Mouse (Mus musculus) liver, embryonic 11.5 days (tissue): ENCODE measurements around the gene Pmvk. TPM values are rescaled to one million over a fixed set of nuclear protein-coding genes. Genes with fewer than 3 reads are reported as not detected.
"Not testable (repeated sequence)": the region's sequence is repeated elsewhere in the genome, so short reads cannot be mapped to it uniquely, and the experiment has no call there.

ENCODE experiments used
- ATAC-seq: fragments of 200-750 bp; cut with Nextera tagmentation; replicated peaks from 2 replicates; pipeline ENCODE4 v1.8.0; 2017; ENCODE audit warnings: moderate number of reproducible peaks, mild to moderate bottlenecking, moderate TSS enrichment, moderate library complexity; ENCODE audit not compliant: low FRiP score
- DNase-seq: peaks from one replicate; pipeline ENCODE4 v3.0.0-alpha.2; 2017; ENCODE audit warnings: low spot score
- H3K27ac ChIP-seq: fragments of 300-500 bp; sonication (generic); 2 replicates; pipeline ENCODE4 v1.5.1; 2014; ENCODE audit warnings: mild to moderate bottlenecking, low read depth, low read length, control low read depth
- H3K27me3 ChIP-seq: fragments of 300-500 bp; sonication (generic); replicated peaks from 2 replicates; pipeline ENCODE4 v1.6.1; 2014; ENCODE audit warnings: low read length, mixed read lengths; ENCODE audit not compliant: control insufficient read depth, insufficient read depth
- H3K36me3 ChIP-seq: fragments of 300-500 bp; sonication (generic); 2 replicates; pipeline ENCODE4 v1.6.1; 2014; ENCODE audit warnings: mild to moderate bottlenecking, low read length, moderate library complexity, mixed read lengths; ENCODE audit not compliant: control insufficient read depth, insufficient read depth
- H3K4me1 ChIP-seq: fragments of 300-500 bp; sonication (generic); replicated peaks from 2 replicates; pipeline ENCODE4 v1.6.1; 2014; ENCODE audit warnings: low read length, mixed read lengths; ENCODE audit not compliant: control insufficient read depth, insufficient read depth
- H3K4me2 ChIP-seq: fragments of 300-500 bp; sonication (generic); 2 replicates; pipeline ENCODE4 v1.6.1; 2014; ENCODE audit warnings: mild to moderate bottlenecking, control low read depth, moderate library complexity
- H3K4me3 ChIP-seq: fragments of 300-500 bp; sonication (generic); 2 replicates; pipeline ENCODE4 v1.5.1; 2014; ENCODE audit warnings: low read depth, low read length, control low read depth
- H3K9ac ChIP-seq: fragments of 300-500 bp; sonication (generic); 2 replicates; pipeline ENCODE4 v1.6.1; 2014; ENCODE audit warnings: low read depth, low read length, control low read depth
- H3K9me3 ChIP-seq: fragments of 300-500 bp; sonication (generic); 2 replicates; pipeline ENCODE4 v1.6.1; 2016; ENCODE audit warnings: low read length, inconsistent platforms, mixed read lengths; ENCODE audit not compliant: control insufficient read depth
- WGBS: fragments of 180-500 bp; shearing (Covaris S2); extraction: QIAGEN DNeasy Blood & Tissue Kit; methylation state at CpG from one replicate; pipeline ENCODE4 v1.1.7; 2014; 5-methylcytosine and 5-hydroxymethylcytosine counted together
- polyA plus RNA-seq: library from polyadenylated mRNA; unstranded; fragments of >200 nt; fragmentation: Nextera tagmentation; extraction: Ambion mirVana; gene quantifications from 2 replicates; pipeline ENCODE4 v1.2.1, GENCODE M21; 2014

The Pmvk gene
- polyA plus RNA-seq, 1 experiment from 2014 or later, result 58.0 TPM

DNA sequence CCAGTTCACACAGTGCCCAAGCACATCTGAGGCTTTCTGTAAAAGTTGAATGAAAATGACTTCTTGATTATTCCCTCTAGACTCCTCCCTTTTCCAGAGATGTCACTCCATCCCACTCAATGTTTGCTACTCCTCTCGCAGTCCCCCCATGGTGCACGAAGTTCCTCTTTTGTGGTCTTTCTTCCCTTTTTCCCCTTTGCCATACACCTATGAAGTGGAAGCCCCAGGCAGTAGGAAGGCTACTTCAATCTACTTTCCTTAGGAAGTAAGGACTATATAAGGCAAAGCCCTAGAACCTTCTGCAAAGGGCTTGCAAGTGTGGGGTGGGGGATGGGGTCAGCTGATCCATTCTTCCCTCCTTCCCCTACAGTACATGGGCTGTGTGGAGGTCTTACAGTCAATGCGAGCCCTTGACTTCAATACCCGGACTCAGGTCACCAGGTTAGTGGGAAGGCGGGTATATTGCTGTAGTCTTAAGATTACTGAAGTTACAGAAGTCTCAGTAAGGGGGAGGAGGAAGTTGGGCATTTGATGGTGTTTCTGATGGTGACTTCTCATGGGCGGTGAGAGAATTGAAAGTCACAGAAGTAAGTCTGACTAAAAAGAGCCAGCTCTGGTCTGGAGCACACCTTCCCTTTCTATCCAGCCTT lies 31.7 kb upstream of the Pmvk start:
- Histone ChIP-seq H3K9ac (peak overlapping the region; percentile 78), H3K4me2 (peak overlapping the region; percentile 98), H3K9me3 (no peaks in the 10 kb centered on the region), H3K4me1 (peaks cover 57% of the 10 kb centered on the region), H3K36me3 (peaks cover 10% of the 10 kb centered on the region), H3K4me3 (peak overlapping the region; percentile 64), H3K27me3 (no peaks in the 10 kb centered on the region), H3K27ac (peak overlapping the region; percentile 91; the same call in 1 of the 2 replicates)
- DNase-seq, result no peak
- 58% methylated on average over 6 of the region's 6 CpGs for WGBS
- no peak for ATAC-seq

DNA sequence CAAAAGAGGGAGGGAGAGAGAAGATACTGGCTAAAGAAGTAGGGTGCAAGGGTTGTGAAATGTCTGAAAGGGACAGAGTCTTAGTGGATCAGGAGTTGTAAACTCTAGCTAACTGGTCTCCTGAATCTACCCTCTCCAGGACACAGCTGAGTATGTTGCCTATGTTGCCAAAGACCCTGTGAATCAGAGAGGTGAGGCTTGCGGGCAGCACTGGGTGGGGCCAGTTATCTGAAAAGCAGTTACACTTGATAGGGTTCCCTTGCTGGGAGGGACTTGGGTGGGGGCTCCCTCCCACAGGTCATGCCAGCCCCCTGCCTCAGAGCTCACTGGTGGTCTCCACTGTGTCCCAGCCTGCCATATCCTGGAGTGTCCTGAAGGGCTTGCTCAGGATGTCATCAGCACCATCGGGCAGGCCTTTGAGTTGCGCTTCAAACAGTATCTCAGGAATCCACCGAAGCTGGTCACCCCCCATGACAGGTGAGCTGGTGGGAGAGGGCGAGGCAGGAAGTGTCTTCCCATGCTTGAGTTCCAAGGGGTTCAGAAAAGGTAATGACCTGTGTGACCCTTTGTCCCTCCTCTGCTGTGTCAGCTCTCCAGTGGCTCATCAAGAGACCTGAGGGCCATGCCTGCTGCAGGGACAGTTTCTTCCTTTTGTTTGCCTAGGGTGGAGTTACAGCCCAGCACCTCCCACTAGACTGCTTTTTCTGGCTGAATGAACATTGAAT lies 29.8 kb upstream of the Pmvk start:
- Histone ChIP-seq H3K4me3 (peak overlapping the region; percentile 64), H3K36me3 (peaks cover 14% of the 10 kb centered on the region), H3K4me1 (peaks cover 57% of the 10 kb centered on the region), H3K27ac (peak overlapping the region; percentile 82), H3K9me3 (no peaks in the 10 kb centered on the region), H3K9ac (peak overlapping the region; percentile 4; the same call in 1 of the 2 replicates), H3K27me3 (no peaks in the 10 kb centered on the region), H3K4me2 (peak overlapping the region; percentile 98)
- ATAC-seq (peak; percentile 40), DNase-seq (no peak)
- WGBS, result 73% methylated on average over 5 of the region's 5 CpGs

DNA sequence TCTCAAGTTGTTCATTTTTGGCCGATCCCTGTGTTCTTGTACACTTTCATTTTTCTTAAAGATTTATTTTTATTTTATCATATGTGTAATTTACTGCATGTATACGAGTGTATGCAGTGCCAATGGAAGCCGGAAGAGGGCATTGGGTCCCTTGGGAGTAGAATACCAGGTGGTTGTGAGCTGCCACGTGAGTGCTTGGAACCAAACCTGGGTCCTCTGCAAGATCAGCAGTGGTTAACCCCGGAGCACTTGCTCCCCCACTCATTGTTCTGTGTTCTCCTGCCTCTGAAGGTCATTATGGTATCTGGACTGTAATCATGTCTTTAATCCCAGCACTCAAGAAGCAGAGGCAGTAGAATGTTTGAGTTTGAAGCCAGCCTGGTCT lies 29.2 kb upstream of the Pmvk start:
- Histone ChIP-seq H3K27ac (peak overlapping the region; percentile 82), H3K9ac (peak overlapping the region; percentile 10), H3K9me3 (no peaks in the 10 kb centered on the region), H3K4me3 (peak overlapping the region; percentile 64), H3K4me2 (peak overlapping the region; percentile 98), H3K4me1 (peaks cover 53% of the 10 kb centered on the region), H3K27me3 (no peaks in the 10 kb centered on the region), H3K36me3 (peaks cover 14% of the 10 kb centered on the region)
- ATAC-seq (no peak), DNase-seq (no peak)
- WGBS, result 84% methylated on average over 5 of the region's 5 CpGs

DNA sequence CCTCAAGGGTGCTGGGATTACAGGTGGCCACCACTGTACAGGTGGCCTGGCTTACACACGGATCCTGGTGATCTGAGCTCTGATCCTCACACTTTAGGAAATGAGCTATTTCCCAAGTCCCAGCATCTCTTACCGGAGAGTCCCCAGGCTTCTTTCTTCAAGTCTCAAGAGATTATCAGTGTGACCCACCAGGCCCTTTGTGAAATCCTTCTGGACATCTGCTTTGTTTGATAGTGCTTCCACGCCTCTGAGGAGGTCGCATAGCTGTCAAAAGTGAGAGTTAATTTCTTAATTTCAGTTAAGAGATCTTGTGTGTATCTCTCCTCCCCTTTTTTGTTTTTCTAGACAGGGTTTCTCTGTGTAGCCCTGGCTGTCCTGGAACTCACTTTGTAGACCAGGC lies 28.5 kb upstream of the Pmvk start:
- 40% methylated on average over 4 of the region's 4 CpGs for WGBS
- DNase-seq (no peak), ATAC-seq (peak; percentile 22; the same call in 1 of the 2 replicates)
- Histone ChIP-seq H3K9ac (peak overlapping the region; percentile 57), H3K27ac (peak overlapping the region; percentile 82), H3K9me3 (no peaks in the 10 kb centered on the region), H3K36me3 (peaks cover 14% of the 10 kb centered on the region), H3K4me3 (peak overlapping the region; percentile 64), H3K4me2 (peak overlapping the region; percentile 98), H3K4me1 (peaks cover 52% of the 10 kb centered on the region), H3K27me3 (no peaks in the 10 kb centered on the region)

DNA sequence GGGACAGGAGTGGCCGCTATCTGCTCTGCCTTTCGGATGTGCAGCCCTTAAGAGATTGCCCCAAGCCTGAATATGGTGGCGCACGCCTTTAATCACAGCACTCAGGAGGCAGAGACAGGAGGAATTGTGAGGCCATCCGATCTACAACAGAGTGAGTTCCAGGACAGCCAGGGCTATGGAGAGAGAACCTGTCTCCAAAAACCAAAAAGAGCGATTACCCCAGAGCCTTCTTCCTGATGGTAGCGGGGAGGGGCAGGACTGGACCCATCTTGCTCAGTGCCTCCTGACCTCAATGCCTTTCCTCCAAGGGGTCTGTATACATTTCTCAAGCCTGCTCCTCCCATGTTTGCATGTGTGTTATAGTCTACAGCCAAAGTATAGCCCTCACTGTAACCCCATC lies 25.3 kb upstream of the Pmvk start:
- DNase-seq, H3K4me3 ChIP-seq, ATAC-seq, H3K9ac ChIP-seq, H3K27me3 ChIP-seq, H3K9me3 ChIP-seq, H3K27ac ChIP-seq, H3K4me2 ChIP-seq: not testable (repeated sequence)
- peaks cover 29% of the 10 kb centered on the region for H3K36me3 ChIP-seq
- 91% methylated on average over 7 of the region's 7 CpGs for WGBS
- H3K4me1 ChIP-seq, result peaks cover 33% of the 10 kb centered on the region

DNA sequence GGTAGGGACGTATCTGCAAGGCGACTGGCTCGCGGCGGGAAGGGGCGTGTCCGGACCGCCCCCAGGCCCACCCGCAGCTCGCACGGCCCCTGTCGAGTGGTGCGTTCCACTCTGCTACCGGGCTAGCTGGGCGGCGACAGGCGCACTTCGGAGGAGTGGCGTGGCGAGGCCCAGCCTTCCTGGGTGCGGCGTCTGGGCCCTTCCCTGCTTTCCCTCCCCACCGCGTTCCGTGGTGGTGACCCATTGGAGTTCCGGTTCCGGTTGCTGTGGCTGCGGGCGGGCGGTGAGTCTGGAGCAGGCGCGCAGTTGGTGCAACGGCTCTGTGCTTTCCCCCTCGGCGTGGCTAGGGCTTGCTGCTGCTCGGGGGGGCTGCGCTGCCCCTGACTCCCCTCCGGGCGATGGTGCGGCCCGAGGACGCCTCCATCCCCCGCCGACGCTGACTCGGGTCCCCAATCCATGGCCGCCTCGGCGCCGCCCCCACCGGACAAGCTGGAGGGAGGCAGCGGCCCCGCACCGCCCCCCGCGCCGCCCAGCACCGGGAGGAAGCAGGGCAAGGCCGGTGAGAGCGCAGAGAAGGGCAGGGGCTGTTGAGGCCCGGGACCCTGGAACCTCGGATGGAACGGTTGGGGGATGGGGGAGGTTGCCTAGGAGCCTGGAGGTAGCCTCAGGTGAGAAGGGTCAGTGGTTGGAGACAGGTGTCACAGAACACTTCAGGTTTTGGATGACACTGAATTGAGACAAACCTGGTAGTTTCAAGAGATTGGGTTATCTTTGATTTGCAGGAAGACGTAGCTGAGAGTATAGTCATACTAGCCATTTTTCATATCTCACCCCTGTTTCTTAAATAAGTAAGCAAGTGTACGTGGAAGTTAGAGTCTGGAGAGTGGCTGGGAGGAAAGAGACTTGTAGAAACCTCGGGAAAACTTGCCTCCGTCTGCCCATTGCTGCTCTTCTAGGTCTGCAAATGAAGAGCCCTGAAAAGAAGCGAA lies 23.9 kb upstream of the Pmvk start, which contains the start of gene Pygo2:
Pygo2 (plus strand) TSS at position 44 of the 989 bp plus-strand sequence.
- H3K4me1 ChIP-seq, result peaks cover 22% of the 10 kb centered on the region
- peak within 1 kb of the TSS; percentile 90 for H3K27ac ChIP-seq
- peak within 1 kb of the TSS; percentile 100 for H3K4me3 ChIP-seq
- peak; percentile 93 for DNase-seq
- no peaks in the 10 kb centered on the region for H3K27me3 ChIP-seq
- peak; percentile 97 for ATAC-seq
- WGBS, result 1% methylated on average over 64 of the region's 68 CpGs
- H3K9ac ChIP-seq, result peak within 1 kb of the TSS; percentile 92
- peak within 1 kb of the TSS; percentile 78 for H3K4me2 ChIP-seq
- H3K36me3 ChIP-seq, result peaks cover 31% of the 10 kb centered on the region
- H3K9me3 ChIP-seq, result no peaks in the 10 kb centered on the region

DNA sequence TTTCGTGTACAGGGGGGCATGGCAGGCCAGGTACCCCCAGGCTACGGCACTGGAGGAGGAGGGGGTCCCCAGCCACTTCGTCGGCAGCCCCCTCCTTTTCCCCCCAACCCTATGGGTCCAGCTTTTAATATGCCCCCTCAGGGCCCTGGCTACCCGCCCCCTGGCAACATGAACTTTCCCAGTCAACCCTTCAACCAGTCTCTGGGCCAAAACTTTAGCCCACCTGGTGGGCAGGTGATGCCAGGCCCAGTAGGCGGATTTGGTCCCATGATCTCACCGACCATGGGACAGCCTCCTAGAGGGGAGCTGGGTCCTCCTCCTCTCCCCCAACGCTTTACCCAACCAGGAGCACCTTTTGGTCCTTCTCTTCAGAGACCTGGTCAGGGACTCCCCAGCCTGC lies 21.7 kb upstream of the Pmvk start:
- H3K27ac ChIP-seq, result no peak overlapping the region
- H3K9ac ChIP-seq, result no peak overlapping the region
- ATAC-seq (no peak), DNase-seq (no peak)
- WGBS, result 93% methylated on average over 7 of the region's 8 CpGs
- no peak overlapping the region for H3K4me2 ChIP-seq
- no peaks in the 10 kb centered on the region for H3K9me3 ChIP-seq
- H3K4me3 ChIP-seq, result no peak overlapping the region
- H3K27me3 ChIP-seq, result no peaks in the 10 kb centered on the region
- peaks cover 24% of the 10 kb centered on the region for H3K36me3 ChIP-seq
- H3K4me1 ChIP-seq, result peaks cover 20% of the 10 kb centered on the region

DNA sequence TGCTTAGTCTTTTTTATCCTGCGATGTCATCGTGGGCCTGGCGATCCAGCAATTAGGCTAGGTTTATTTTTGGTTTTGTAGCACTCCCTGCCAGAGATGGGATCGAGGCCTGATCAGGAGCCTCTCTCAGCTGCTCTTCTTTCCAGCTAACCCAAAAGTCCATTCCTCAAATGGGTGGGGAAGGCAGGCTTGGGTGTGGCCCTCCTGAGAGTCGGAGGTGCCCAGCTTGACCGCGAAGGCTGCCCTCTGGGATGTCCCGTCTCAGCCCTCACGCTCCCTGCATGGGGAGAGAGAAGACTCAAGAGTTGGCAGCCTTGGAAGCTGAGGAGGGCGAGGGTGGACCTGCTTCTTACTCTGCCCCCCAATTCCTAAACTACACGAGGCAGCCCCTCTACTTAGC lies 19.8 kb upstream of the Pmvk start:
- peaks cover 20% of the 10 kb centered on the region for H3K36me3 ChIP-seq
- WGBS, result 82% methylated on average over 11 of the region's 11 CpGs

More for the DNA sequence above, 19.8 kb upstream of the Pmvk start:
- Histone ChIP-seq H3K9me3 (no peaks in the 10 kb centered on the region), H3K4me3 (no peak overlapping the region), H3K9ac (no peak overlapping the region), H3K27me3 (no peaks in the 10 kb centered on the region), H3K4me2 (no peak overlapping the region), H3K27ac (no peak overlapping the region), H3K4me1 (peaks cover 20% of the 10 kb centered on the region)
- DNase-seq, result no peak
- ATAC-seq, result no peak
